Mouse (Mus musculus) heart, embryonic 16.5 days (tissue): Measurements from ENCODE around the gene Snx6. TPM values are rescaled to one million over a fixed set of nuclear protein-coding genes. Genes with fewer than 3 reads are reported as not detected.

ENCODE experiments used
- polyA plus RNA-seq: library from polyadenylated mRNA; unstranded; fragments of >200 nt; fragmentation: Nextera tagmentation; extraction: Ambion mirVana; gene quantifications from 2 replicates; pipeline ENCODE4 v1.2.1, GENCODE M21; 2015

Snx6 gene
- polyA plus RNA-seq, 1 experiment from 2014 or later = 107 TPM

Other genes with a start within 250 kb of the Snx6 start
- gene Sptssa, start 139.1 kb downstream of the Snx6 start, polyA plus RNA-seq = 140 and 168 TPM in 2 replicates
- 43.3 and 45.7 TPM in 2 replicates for gene Eapp, start 99.8 kb downstream of the Snx6 start, polyA plus RNA-seq
- gene Cfl2, start 67.2 kb upstream of the Snx6 start, polyA plus RNA-seq = 448 and 521 TPM in 2 replicates
- gene Gm20403, start 190.8 kb upstream of the Snx6 start, polyA plus RNA-seq = not detected in 2 replicates
- 13.4 and 16.4 TPM in 2 replicates for gene Baz1a, start 218.6 kb upstream of the Snx6 start, polyA plus RNA-seq